Mouse (Mus musculus) MEL (cell line): ENCODE measurements at regions not wholly inside any gene's neighbourhood (a gene's known extent, or its start where the extent isn't known, plus 50 kb on each side); places are given as distances from the start of the nearest gene placed in this dataset.

Experiments used
- CTCF ChIP-seq, 3 experiments: IDR thresholded peaks in 2 of 3; conservative IDR thresholded peaks in 1 of 3; 2 replicates each; pipeline ENCODE4 v1.5.1; 2011 to 2012; ENCODE audit warnings: low read length in 3 of 3, low read depth in 2 of 3, mild to moderate bottlenecking in 2 of 3, improper control_type of control experiment in 1 of 3, inconsistent platforms in 1 of 3, mixed read lengths in 1 of 3, moderate library complexity in 1 of 3; ENCODE audit not compliant: control insufficient read depth in 1 of 3, insufficient read depth in 1 of 3, poor library complexity in 1 of 3, severe bottlenecking in 1 of 3
- EP300 ChIP-seq, 2 experiments: IDR thresholded peaks; 2 replicates each; pipeline ENCODE4 v1.6.1; 2011; ENCODE audit warnings: improper control_type of control experiment in 2 of 2, low read length in 2 of 2, low read depth in 1 of 2, mild to moderate bottlenecking in 1 of 2
- GATA1 ChIP-seq: IDR thresholded peaks from 2 replicates; pipeline ENCODE4 v1.6.1; 2011; ENCODE audit warnings: low read depth, low read length, improper control_type of control experiment
- JUND ChIP-seq: IDR thresholded peaks from 2 replicates; pipeline ENCODE4 v1.6.1; 2011; ENCODE audit warnings: low read depth, mild to moderate bottlenecking, improper control_type of control experiment, low read length
- MAFK ChIP-seq: IDR thresholded peaks from 2 replicates; pipeline ENCODE4 v1.6.1; 2011; ENCODE audit warnings: low read depth, mild to moderate bottlenecking, low read length, improper control_type of control experiment, borderline replicate concordance
- MYC ChIP-seq: IDR thresholded peaks from 2 replicates; pipeline ENCODE4 v1.6.1; 2011; ENCODE audit warnings: low read depth, mild to moderate bottlenecking, low read length, improper control_type of control experiment, moderate library complexity
- POLR2A ChIP-seq, 2 experiments: IDR thresholded peaks; 2 replicates each; pipeline ENCODE4 v1.6.1; 2011 to 2012; ENCODE audit warnings: low read length in 2 of 2, mild to moderate bottlenecking in 2 of 2, control low read depth in 1 of 2, improper control_type of control experiment in 1 of 2, low read depth in 1 of 2, moderate library complexity in 1 of 2; ENCODE audit not compliant: control insufficient read depth in 1 of 2, insufficient read depth in 1 of 2, poor library complexity in 1 of 2
- RAD21 ChIP-seq: IDR thresholded peaks from 2 replicates; pipeline ENCODE4 v1.6.1; 2011; ENCODE audit warnings: mild to moderate bottlenecking, low read depth, low read length, improper control_type of control experiment
- ZKSCAN1 ChIP-seq: IDR thresholded peaks from 2 replicates; pipeline ENCODE4 v1.6.1; 2012; ENCODE audit warnings: low read depth, mild to moderate bottlenecking, inconsistent platforms, low read length, improper control_type of control experiment, moderate library complexity
- ZNF384 ChIP-seq: IDR thresholded peaks from 2 replicates; pipeline ENCODE4 v1.6.1; 2012; ENCODE audit warnings: low read depth, mild to moderate bottlenecking, inconsistent platforms, low read length, improper control_type of control experiment

DNA sequence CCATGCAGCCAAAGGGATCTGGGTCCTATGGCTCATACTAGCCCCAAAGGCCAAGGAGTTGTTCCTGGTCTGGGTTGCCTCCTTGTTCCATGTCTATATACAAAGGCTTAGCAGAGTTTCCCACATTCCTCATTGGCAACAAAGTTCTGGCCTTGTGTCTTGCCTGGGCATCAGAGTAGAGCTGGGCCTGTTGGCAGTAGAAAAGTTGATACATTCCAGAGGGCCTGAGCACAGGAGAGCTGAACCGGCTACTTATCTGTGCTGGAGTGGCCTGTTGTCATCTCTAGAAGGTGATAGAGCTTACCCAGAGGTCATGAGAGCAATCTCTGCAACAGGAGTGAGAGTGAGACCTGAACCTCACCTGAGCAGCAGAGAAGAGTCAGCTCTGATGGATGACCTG is 1427.4 kb upstream of the Gje1 start:
- no peak for TF ChIP-seq RAD21
- TF ChIP-seq GATA1: no peak
- no peak for TF ChIP-seq EP300 (IDR thresholded peaks at IDR 0.05; ENCODE audit: low read depth in 1 of 2, low read length in 2 of 2)
- TF ChIP-seq ZNF384: no peak
- no peak for TF ChIP-seq ZKSCAN1
- no peak for TF ChIP-seq JUND
- no peak for TF ChIP-seq CTCF (IDR thresholded peaks at IDR 0.05 in 2 of 3, conservative IDR thresholded peaks at IDR 0.05 in 1 of 3; ENCODE audit: control insufficient read depth in 1 of 3, insufficient read depth in 1 of 3, low read depth in 2 of 3, low read length in 3 of 3, poor library complexity in 1 of 3, severe bottlenecking in 1 of 3)
- TF ChIP-seq POLR2A (IDR thresholded peaks at IDR 0.05; ENCODE audit: control insufficient read depth in 1 of 2, insufficient read depth in 1 of 2, low read depth in 1 of 2, low read length in 2 of 2, poor library complexity in 1 of 2): no peak
- no peak for TF ChIP-seq MAFK
- TF ChIP-seq MYC: no peak
